Mouse (Mus musculus) kidney, embryonic 16.5 days (tissue): ENCODE data around the gene Pgm2l1. TPM values are rescaled to one million over a fixed set of nuclear protein-coding genes. Genes with fewer than 3 reads are reported as not detected.

Experiments used
- ATAC-seq: fragments of 200-750 bp; cut with Nextera tagmentation; 2 replicates; pipeline ENCODE4 v1.8.0; 2017; ENCODE audit warnings: moderate TSS enrichment; ENCODE audit not compliant: low FRiP score, low TSS enrichment
- H3K27ac ChIP-seq: fragments of 300-500 bp; sonication (generic); 2 replicates; pipeline ENCODE4 v1.5.1; 2014; ENCODE audit warnings: low read length
- H3K27me3 ChIP-seq: fragments of 300-500 bp; sonication (generic); 2 replicates; pipeline ENCODE4 v1.6.1; 2014; ENCODE audit warnings: low read length, control low read depth, mixed read lengths; ENCODE audit not compliant: insufficient read depth
- H3K36me3 ChIP-seq: fragments of 300-500 bp; sonication (generic); 2 replicates; pipeline ENCODE4 v1.6.1; 2014; ENCODE audit warnings: low read length, control low read depth, mixed read lengths; ENCODE audit not compliant: insufficient read depth
- H3K4me1 ChIP-seq: fragments of 300-500 bp; sonication (generic); 2 replicates; pipeline ENCODE4 v1.6.1; 2014; ENCODE audit warnings: low read length, control low read depth, mixed read lengths; ENCODE audit not compliant: insufficient read depth
- H3K4me2 ChIP-seq: fragments of 300-500 bp; sonication (generic); replicated peaks from 2 replicates; pipeline ENCODE4 v1.6.1; 2014; ENCODE audit warnings: low read depth, low read length
- H3K4me3 ChIP-seq: fragments of 300-500 bp; sonication (generic); 2 replicates; pipeline ENCODE4 v1.5.1; 2014; ENCODE audit warnings: mild to moderate bottlenecking, low read length
- H3K9ac ChIP-seq: fragments of 300-500 bp; sonication (generic); replicated peaks from 2 replicates; pipeline ENCODE4 v1.6.1; 2014; ENCODE audit warnings: low read length
- H3K9me3 ChIP-seq: fragments of 300-500 bp; sonication (generic); 2 replicates; pipeline ENCODE4 v1.6.1; 2016; ENCODE audit warnings: low read length, control low read depth
- WGBS: fragments of 180-500 bp; shearing (Covaris S2); extraction: QIAGEN DNeasy Blood & Tissue Kit; methylation state at CpG from one replicate; pipeline ENCODE4 v1.1.7; 2014; 5-methylcytosine and 5-hydroxymethylcytosine counted together
- polyA plus RNA-seq: library from polyadenylated mRNA; unstranded; fragments of >200 nt; fragmentation: Nextera tagmentation; extraction: Ambion mirVana; gene quantifications from 2 replicates; pipeline ENCODE4 v1.2.1, GENCODE M21; 2015

Pgm2l1 gene
- polyA plus RNA-seq, 1 experiment from 2014 or later = 3.4 TPM

DNA sequence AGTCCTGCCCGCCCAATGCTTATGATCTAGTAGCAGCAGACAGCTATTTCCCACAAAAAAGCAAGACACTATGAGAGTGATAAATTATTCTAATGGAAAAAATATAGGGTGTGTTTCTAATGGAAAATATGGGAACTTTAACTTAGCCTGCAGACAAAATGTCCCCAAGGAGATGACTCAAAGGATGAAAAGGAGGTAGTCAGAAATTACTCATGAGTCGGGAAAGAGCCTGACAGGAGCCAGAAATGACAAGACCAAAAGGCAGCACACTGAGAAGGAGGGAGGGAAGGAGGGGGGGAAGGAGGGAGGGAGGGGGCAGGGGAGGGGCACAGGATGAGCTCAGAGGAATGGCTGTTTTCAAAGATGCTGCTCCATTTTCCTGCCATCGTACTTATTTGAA lies 54.4 kb downstream of the Pgm2l1 start:
- H3K36me3 ChIP-seq = no peaks in the 10 kb centered on the region
- H3K9me3 ChIP-seq = no peaks in the 10 kb centered on the region
- no peak for ATAC-seq
- 0 out of 2 replicates have a peak, but pooled peaks cover 3% of the 10 kb centered on the region for H3K4me1 ChIP-seq
- H3K9ac ChIP-seq = no peak overlapping the region
- peaks cover 3% of the 10 kb centered on the region; the same call in 1 of the 2 replicates for H3K27me3 ChIP-seq
- H3K4me3 ChIP-seq = no peak overlapping the region
- no peak overlapping the region for H3K27ac ChIP-seq
- H3K4me2 ChIP-seq = no peak overlapping the region
- 44% methylated on average over 3 of the region's 3 CpGs for WGBS

DNA sequence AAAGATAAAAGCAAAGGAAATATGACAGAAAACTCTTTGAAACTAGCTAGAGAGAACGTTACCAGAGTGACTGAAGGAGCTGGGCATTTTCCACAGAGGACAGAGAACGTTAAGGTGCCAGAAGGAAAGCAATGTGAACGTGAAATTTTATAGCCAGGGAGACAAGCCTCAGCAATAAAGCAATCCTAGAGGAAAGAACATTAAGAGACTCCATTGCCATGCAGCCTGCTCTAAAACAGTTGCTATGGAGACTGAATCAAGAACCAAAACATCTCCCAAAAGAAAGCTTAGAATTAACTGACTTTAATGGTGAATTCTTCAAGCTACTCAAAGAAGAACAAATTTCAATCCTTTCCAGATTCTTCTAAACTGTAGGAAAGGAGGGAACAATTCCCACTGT lies 56.1 kb downstream of the Pgm2l1 start:
- Histone ChIP-seq H3K27ac (no peak overlapping the region), H3K4me2 (no peak overlapping the region), H3K9me3 (no peaks in the 10 kb centered on the region), H3K9ac (no peak overlapping the region), H3K36me3 (no peaks in the 10 kb centered on the region), H3K4me1 (peaks cover 12% of the 10 kb centered on the region), H3K4me3 (no peak overlapping the region), H3K27me3 (peaks cover 3% of the 10 kb centered on the region; the same call in 1 of the 2 replicates)
- WGBS = 14% methylated on average over 3 of the region's 3 CpGs
- ATAC-seq = no peak

GRCm38 (mm10) chr7:100285383-100285782 lies 58.2 kb downstream of the Pgm2l1 start, which contains the start of gene P4ha3:
Gene P4ha3 (plus strand): TSS chr7:100285520.
- Histone ChIP-seq H3K4me2 (peak within 1 kb of the TSS; percentile 93), H3K4me3 (peak within 1 kb of the TSS; percentile 59), H3K4me1 (peaks cover 25% of the 10 kb centered on the region), H3K27ac (no peak within 1 kb of the TSS), H3K36me3 (no peaks in the 10 kb centered on the region), H3K27me3 (peaks cover 3% of the 10 kb centered on the region; the same call in 1 of the 2 replicates), H3K9ac (peak within 1 kb of the TSS; percentile 77), H3K9me3 (no peaks in the 10 kb centered on the region; the same call in 1 of the 2 replicates)
- under 1% methylated on average over 52 of the region's 53 CpGs for WGBS
- peak; percentile 50; the same call in 1 of the 2 replicates for ATAC-seq

DNA sequence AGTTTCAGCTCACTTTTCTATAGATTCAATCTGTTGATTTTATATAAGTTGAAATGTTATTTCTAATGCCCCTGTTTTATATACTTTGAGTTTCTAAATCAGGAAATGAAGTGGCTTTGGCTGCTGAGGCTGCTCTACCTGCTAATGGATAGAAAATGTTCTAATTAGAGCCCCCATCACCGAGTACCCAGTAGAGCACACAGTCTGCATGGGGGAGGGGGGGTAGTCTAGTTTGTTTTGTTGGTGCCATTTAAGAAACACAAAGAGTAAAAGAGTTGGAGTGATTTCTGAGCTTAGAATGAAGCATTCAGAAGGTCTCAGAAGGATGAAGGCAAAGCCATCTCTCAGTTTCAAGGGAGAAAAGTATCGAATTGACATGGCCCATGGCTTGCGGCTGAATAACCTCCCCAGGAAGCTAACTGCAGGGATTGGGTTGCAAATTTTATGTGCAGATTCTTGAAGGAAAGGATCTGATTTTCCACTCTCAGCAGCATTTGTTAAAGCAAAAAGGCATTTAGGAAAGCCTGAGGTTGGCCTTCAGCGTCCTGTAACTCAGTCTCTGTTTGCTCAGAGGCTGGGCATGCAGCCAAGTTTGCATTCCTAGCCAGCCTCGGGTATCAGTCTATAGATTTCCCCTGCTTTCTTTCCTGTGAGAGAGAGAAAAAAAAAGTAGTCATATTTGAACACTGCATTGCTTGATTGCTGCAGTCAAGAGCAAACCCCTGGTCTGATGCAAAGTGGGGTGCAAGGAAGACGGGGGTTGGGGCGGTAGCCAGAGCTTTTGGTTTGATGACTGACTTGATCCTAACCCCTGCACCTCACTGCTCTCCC lies 60.8 kb downstream of the Pgm2l1 start:
- Histone ChIP-seq H3K36me3 (no peaks in the 10 kb centered on the region), H3K4me2 (peak overlapping the region; percentile 49), H3K27ac (peak overlapping the region; percentile 97), H3K9ac (peak overlapping the region; percentile 43), H3K27me3 (peaks cover 3% of the 10 kb centered on the region; the same call in 1 of the 2 replicates), H3K9me3 (no peaks in the 10 kb centered on the region; the same call in 1 of the 2 replicates), H3K4me3 (peak overlapping the region; percentile 25), H3K4me1 (peaks cover 25% of the 10 kb centered on the region)
- ATAC-seq = peak; percentile 86
- 5% methylated on average over 7 of the region's 7 CpGs for WGBS

DNA sequence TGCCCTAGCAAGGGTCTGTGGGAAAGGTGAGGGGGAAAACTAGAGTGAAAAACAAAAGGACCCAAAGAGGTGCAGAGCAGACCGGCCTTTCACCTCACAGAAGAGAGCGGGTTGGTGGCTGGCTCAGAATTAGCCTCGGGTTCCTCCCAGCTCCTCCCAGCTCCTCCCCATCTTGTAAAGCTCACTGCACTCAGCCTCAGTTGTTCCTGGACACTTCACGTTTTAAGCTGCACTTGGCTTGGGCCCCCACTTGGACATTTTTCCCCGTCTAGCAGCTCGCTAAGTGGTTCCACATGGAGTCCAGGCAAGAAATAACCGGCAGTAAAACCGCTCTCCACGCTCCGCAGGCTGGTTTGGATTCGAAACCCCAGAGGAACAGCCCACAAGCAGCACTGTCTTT lies 61.4 kb downstream of the Pgm2l1 start:
- H3K9ac ChIP-seq = peak overlapping the region; percentile 43
- H3K27me3 ChIP-seq = peaks cover 3% of the 10 kb centered on the region; the same call in 1 of the 2 replicates
- WGBS = 13% methylated on average over 11 of the region's 11 CpGs
- H3K4me2 ChIP-seq = peak overlapping the region; percentile 49
- no peaks in the 10 kb centered on the region; the same call in 1 of the 2 replicates for H3K9me3 ChIP-seq
- H3K4me1 ChIP-seq = peaks cover 25% of the 10 kb centered on the region
- H3K36me3 ChIP-seq = no peaks in the 10 kb centered on the region
- H3K4me3 ChIP-seq = peak overlapping the region; percentile 25
- peak overlapping the region; percentile 97 for H3K27ac ChIP-seq
- peak; percentile 80 for ATAC-seq

- no peak overlapping the region for H3K9ac ChIP-seq
- H3K27me3 ChIP-seq = no peaks in the 10 kb centered on the region
- peaks cover 10% of the 10 kb centered on the region for H3K4me1 ChIP-seq
- WGBS = 78% methylated on average over 8 of the region's 8 CpGs
- ATAC-seq = no peak
- H3K4me3 ChIP-seq = no peak overlapping the region
- no peaks in the 10 kb centered on the region; the same call in 1 of the 2 replicates for H3K9me3 ChIP-seq
- no peak overlapping the region for H3K4me2 ChIP-seq
- no peak overlapping the region for H3K27ac ChIP-seq
- H3K36me3 ChIP-seq = no peaks in the 10 kb centered on the region
Measured at GRCm38 (mm10) chr7:100293546-100293945, 66.4 kb downstream of the Pgm2l1 start.

- H3K27ac ChIP-seq = no peak overlapping the region
- ATAC-seq = no peak
- H3K9ac ChIP-seq = no peak overlapping the region
- peaks cover 8% of the 10 kb centered on the region for H3K4me1 ChIP-seq
- H3K4me3 ChIP-seq = no peak overlapping the region
- WGBS = 95% methylated on average over 2 of the region's 2 CpGs
- H3K9me3 ChIP-seq = no peaks in the 10 kb centered on the region
- no peaks in the 10 kb centered on the region for H3K36me3 ChIP-seq
- H3K27me3 ChIP-seq = no peaks in the 10 kb centered on the region
- no peak overlapping the region for H3K4me2 ChIP-seq
Measured at GRCm38 (mm10) chr7:100295745-100296144, 68.6 kb downstream of the Pgm2l1 start.

DNA sequence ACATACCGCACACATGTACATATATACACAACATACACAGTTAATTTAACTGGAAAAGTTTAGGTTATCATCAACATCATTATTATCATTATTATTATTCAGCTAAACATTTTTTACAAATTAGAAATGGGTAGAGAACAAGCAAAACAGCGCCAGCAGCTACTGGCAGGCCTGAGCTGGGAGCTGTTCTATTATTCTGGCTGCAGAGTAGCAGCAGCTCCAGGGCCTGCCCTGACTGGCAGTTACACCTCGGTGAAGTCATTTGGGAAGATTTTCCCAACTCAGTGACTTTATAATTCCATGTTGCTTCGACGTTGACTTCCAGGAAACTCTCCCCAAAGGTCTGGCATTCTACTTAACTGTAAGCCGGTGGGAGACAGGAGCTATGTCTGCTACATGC lies 69.5 kb downstream of the Pgm2l1 start:
- 83% methylated on average over 6 of the region's 6 CpGs for WGBS

DNA sequence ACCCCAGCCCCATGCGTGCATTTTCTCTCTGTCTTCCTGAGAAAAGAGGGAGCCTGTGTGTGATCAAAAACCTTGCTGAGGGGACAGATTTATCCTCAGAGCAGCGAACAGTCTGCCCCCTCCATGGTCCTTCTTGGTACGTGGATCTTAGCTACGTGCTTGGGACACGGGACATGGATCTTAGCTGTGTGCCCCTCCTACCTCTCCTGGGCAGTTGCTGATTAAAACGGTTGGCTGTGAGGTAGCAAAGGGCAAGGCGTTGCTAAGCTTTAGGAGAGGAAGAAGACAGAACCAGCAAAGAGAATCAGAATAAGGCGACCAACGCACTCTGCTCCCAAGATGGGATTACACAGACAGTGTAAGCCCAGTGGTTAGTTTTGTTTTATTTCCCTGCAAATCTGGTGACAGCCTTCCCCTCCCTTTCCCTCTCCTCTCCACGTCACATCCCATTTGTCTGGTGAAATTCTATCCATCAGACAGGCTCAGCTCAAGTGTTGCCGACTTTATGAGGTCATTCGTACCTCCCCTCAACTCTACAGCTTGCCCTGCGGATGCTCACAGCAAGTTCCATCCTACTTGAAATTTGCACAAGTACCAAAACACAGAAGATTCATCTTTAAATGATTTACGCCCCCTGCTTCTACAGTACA lies 71.8 kb downstream of the Pgm2l1 start:
- ATAC-seq = peak; percentile 82
- Histone ChIP-seq H3K9me3 (no peaks in the 10 kb centered on the region), H3K27ac (no peak overlapping the region), H3K4me1 (peaks cover 8% of the 10 kb centered on the region), H3K9ac (0 out of 2 replicates have a peak overlapping the region, but pooled peaks have one; percentile 18), H3K4me2 (no peak overlapping the region), H3K27me3 (no peaks in the 10 kb centered on the region), H3K36me3 (no peaks in the 10 kb centered on the region), H3K4me3 (no peak overlapping the region)
- WGBS = 35% methylated on average over 14 of the region's 14 CpGs

More for the DNA sequence above, 69.5 kb downstream of the Pgm2l1 start:
- H3K27ac ChIP-seq = no peak overlapping the region
- no peaks in the 10 kb centered on the region for H3K27me3 ChIP-seq
- H3K9ac ChIP-seq = no peak overlapping the region
- H3K36me3 ChIP-seq = no peaks in the 10 kb centered on the region
- no peaks in the 10 kb centered on the region for H3K9me3 ChIP-seq
- H3K4me1 ChIP-seq = peaks cover 8% of the 10 kb centered on the region
- H3K4me2 ChIP-seq = no peak overlapping the region
- no peak for ATAC-seq
- H3K4me3 ChIP-seq = no peak overlapping the region
